22 mouse cellular contexts compared by ENCODE assay signal in genomic region chr8:72664757-72665156, GRCm38 (mm10). TPM values are rescaled to one million over a fixed set of nuclear protein-coding genes. Genes with fewer than 3 reads are reported as not detected.
A peak's percentile ranks its signal among the peaks of the same experiment; 100 is the strongest.
DNase-seq lines count a peak whose midpoint lies in the region; ATAC-seq and TF ChIP-seq lines count a peak whose summit lies in the region.
"Had no signal": no experiment of that assay in that cellular context is flagged by ENCODE, and none has a peak within 500 bp of the region (broad histone marks: within the 10 kb centered on the region; RNA-seq: fewer than 3 reads in every experiment).

No protein-coding gene starts in this region.

- H3K4me3 ChIP-seq in liver, postnatal 0 days (ENCODE audit: low read depth, low read length): no peak overlapping the region
- H3K4me3 ChIP-seq: forebrain, embryonic 10.5 days; hindbrain, embryonic 13.5 days; kidney, embryonic 15.5 days had no signal

- 0 out of 2 replicates have a peak, but pooled peaks have one; percentile 36 for TF ChIP-seq EP300 in liver, postnatal 0 days (IDR thresholded peaks at IDR 0.05; ENCODE audit: low read depth)

- 48% methylated on average over 5 of the region's 5 CpGs for WGBS in liver, postnatal 0 days (ENCODE audit: insufficient replicate concordance)

- ATAC-seq in liver, postnatal 0 days: peak; percentile 68
- ATAC-seq: forebrain, postnatal 0 days; inflammation-experienced regulatory T-cells, adult 6 months had no signal

- H3K9me3 ChIP-seq in liver, postnatal 0 days (ENCODE audit: low read length): no peaks in the 10 kb centered on the region
- H3K9me3 ChIP-seq: forebrain, embryonic 10.5 days; hindbrain, embryonic 13.5 days; kidney, embryonic 15.5 days had no signal

- peak; percentile 34 for DNase-seq in urinary bladder, postnatal 14 days (ENCODE audit: low spot score)
- DNase-seq in urinary bladder, postnatal 10 days (ENCODE audit: low spot score): no peak
- DNase-seq in liver: peak; percentile 23
- DNase-seq in liver, postnatal 0 days: no peak
- no peak for DNase-seq in adrenal gland, postnatal 4 days (ENCODE audit: low spot score in 2 of 2)
- DNase-seq in layer of hippocampus, postnatal 25 days (ENCODE audit: extremely low spot score in 1 of 2, low spot score in 1 of 2): no peak
- DNase-seq in ovary, postnatal 14 days (ENCODE audit: low spot score): no peak
- DNase-seq: adrenal gland, postnatal 25 days; cerebellum, adult 18-20 months; cerebellum, postnatal 25 days; forebrain, postnatal 0 days; heart, postnatal 10 days; kidney, postnatal 4 days; layer of hippocampus, adult 9-11 months; lung, postnatal 10 days; retina, postnatal 1 day had no signal

- H3K27me3 ChIP-seq in liver, postnatal 0 days (ENCODE audit: insufficient read depth, low read length): no peaks in the 10 kb centered on the region
- H3K27me3 ChIP-seq: hindbrain, embryonic 13.5 days; kidney, embryonic 15.5 days had no signal

- 0 out of 2 replicates have a peak, but pooled peaks cover 3% of the 10 kb centered on the region for H3K4me1 ChIP-seq in liver, postnatal 0 days (ENCODE audit: insufficient read depth)
- H3K4me1 ChIP-seq: forebrain, embryonic 10.5 days; hindbrain, embryonic 13.5 days; kidney, embryonic 15.5 days had no signal

- no peak overlapping the region for H3K27ac ChIP-seq in liver, postnatal 0 days (ENCODE audit: low read depth)
- H3K27ac ChIP-seq: forebrain, embryonic 10.5 days; hindbrain, embryonic 13.5 days; kidney, embryonic 15.5 days had no signal

- H3K36me3 ChIP-seq in liver, postnatal 0 days (replicated peaks; ENCODE audit: insufficient read depth, low read length): no peaks in the 10 kb centered on the region
- H3K36me3 ChIP-seq: forebrain, embryonic 10.5 days; kidney, embryonic 15.5 days had no signal

- H3K4me2 ChIP-seq in liver, postnatal 0 days (ENCODE audit: low read depth, low read length): no peak overlapping the region
- H3K4me2 ChIP-seq: heart, embryonic 11.5 days; hindbrain, embryonic 13.5 days; kidney, embryonic 15.5 days had no signal

- no peak for TF ChIP-seq CTCF in liver, postnatal 0 days (IDR thresholded peaks at IDR 0.05; ENCODE audit: low read depth)

- H3K9ac ChIP-seq in liver, postnatal 0 days (replicated peaks): no peak overlapping the region
- H3K9ac ChIP-seq: forebrain, postnatal 0 days; hindbrain, embryonic 13.5 days; kidney, embryonic 15.5 days had no signal

RNA-seq across cellular contexts. Expression of gene Nwd1, which starts 18.2 kb away (rescaled TPM):
- polyA plus RNA-seq in liver, postnatal 0 days (2015; fragmentation: Nextera tagmentation; extraction: Ambion mirVana): not detected in 2 replicates
- total RNA-seq in adrenal gland, postnatal 4 days (2021): 1 to 10 TPM in 1 of 2 experiments, under 1 TPM in 1; 0.81 to 1.2 TPM
- total RNA-seq in layer of hippocampus, postnatal 25 days (2021): 10 to 100 TPM; 46.7 to 53.0 TPM
- total RNA-seq: liver, adult 2 months had no signal
- polyA plus RNA-seq: liver, adult 2 months had no signal

RNA-seq across cellular contexts. Expression of gene Sin3b, which starts 58.3 kb away (rescaled TPM):
- polyA plus RNA-seq in liver, postnatal 0 days (2015; fragmentation: Nextera tagmentation; extraction: Ambion mirVana): 81.1 and 87.7 TPM in 2 replicates
- 100 to 1,000 TPM; 262 to 266 TPM for total RNA-seq in adrenal gland, postnatal 4 days (2021)
- 100 to 1,000 TPM; 168 to 169 TPM for total RNA-seq in layer of hippocampus, postnatal 25 days (2021)

Comparison
In these comparisons a context has a peak if more than half of its experiments do, and no peak if none do; other contexts are left out.
1. DNase-seq: peak in urinary bladder, postnatal 14 days (single experiment) and liver (single experiment); none in urinary bladder, postnatal 10 days (single experiment), liver, postnatal 0 days (single experiment), adrenal gland, postnatal 4 days (0 of 2), layer of hippocampus, postnatal 25 days (0 of 2) and ovary, postnatal 14 days (single experiment).
2. RNA of gene Nwd1, which starts 18.2 kb away (total RNA-seq): 46.7 to 53.0 TPM in layer of hippocampus, postnatal 25 days; 0.81 to 1.2 TPM in adrenal gland, postnatal 4 days; every median in the first group is over 10 times any median in the second.